Mouse (Mus musculus) A20 (cell line): ENCODE measurements around the gene Nkrf.

ENCODE experiments used
- DNase-seq: peaks from one replicate; pipeline ENCODE4 v3.0.0-alpha.2; 2011; ENCODE audit warnings: low read depth, low spot score

Gene Nkrf

GRCm38 (mm10) chrX:36863766-36864608 is 38.7 kb downstream of the Nkrf start:
- DNase-seq, result peak; percentile 88

DNA sequence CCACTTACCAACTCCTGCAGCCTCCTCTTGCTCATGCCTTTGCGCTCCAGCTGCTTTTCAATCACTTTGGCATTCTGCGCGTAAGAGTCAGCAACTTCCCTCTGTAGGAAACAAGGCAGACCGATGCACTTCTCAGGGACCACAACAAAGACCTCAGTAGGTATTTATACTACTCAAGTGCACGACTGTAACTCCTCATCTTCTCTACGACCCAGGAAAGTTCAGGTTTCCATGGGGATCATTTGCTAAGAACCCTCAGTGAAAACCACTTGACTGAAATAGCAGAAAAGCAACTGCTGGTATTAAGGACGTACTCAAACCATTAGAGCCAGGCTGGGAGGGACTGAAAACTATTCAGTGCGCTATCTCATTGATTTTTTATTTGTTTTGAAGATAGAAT is 50.1 kb downstream of the Nkrf start:
- DNase-seq, result no peak

GRCm38 (mm10) chrX:36847152-36847551 is 55.5 kb downstream of the Nkrf start:
- DNase-seq, result no peak

DNA sequence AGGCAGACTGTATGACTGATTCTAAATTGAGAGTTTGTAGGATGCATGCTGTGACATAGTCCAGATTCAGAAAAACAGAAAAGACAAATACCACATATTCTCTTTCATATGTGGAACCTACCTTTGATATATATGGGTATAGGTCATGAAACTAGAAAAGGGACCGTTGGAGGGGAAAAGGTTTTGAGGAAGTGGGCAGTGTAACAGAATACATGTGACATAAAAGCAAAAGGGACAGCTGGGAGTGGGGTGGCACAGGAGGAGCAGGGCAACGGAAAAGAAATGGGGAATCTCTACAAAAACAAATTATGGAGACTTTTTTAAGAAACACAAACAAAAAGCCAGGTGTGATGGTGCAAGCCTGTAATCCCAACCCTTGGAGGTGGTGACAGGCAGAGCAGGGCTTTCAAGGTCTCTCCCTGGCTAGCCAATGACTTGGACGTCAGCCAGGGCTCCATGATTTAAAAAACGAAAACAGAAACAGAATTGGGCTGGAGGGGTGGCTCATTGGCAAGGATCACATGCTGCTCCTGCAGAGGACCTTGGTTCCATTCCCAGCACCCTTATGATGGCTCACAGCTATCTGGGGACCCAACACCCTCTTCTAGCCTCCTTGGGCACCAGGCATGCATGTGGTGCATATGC is 59.2 kb downstream of the Nkrf start:
- peak; percentile 56 for DNase-seq

- no peak for DNase-seq
These were observed 61.0 kb downstream of the Nkrf start for GRCm38 (mm10) chrX:36841698-36842097.

GRCm38 (mm10) chrX:36839391-36839790 is 63.3 kb downstream of the Nkrf start:
- no peak for DNase-seq
